In genomic region chr14:48200291-48200690, GRCm38 (mm10) we compare ENCODE assay signal across 22 mouse cellular contexts.
A peak's percentile ranks its signal among the peaks of the same experiment; 100 is the strongest.
DNase-seq lines count a peak whose midpoint lies in the region; ATAC-seq and TF ChIP-seq lines count a peak whose summit lies in the region.
"Had no signal": no experiment of that assay in that cellular context is flagged by ENCODE, and none has a peak within 500 bp of the region (broad histone marks: within the 10 kb centered on the region; RNA-seq: fewer than 3 reads in every experiment).

No protein-coding gene starts in this region.

- no peak overlapping the region for H3K4me2 ChIP-seq in heart, embryonic 12.5 days
- no peak overlapping the region for H3K4me2 ChIP-seq in lung, embryonic 14.5 days
- H3K4me2 ChIP-seq: embryonic facial prominence, embryonic 13.5 days; forebrain, embryonic 12.5 days; heart, embryonic 13.5 days; hindbrain, embryonic 14.5 days had no signal

- H3K79me3 ChIP-seq in C2C12 (ENCODE audit: low read depth), result no peaks in the 10 kb centered on the region

- peaks cover 18% of the 10 kb centered on the region; the same call in 1 of the 2 replicates for H3K27me3 ChIP-seq in heart, embryonic 12.5 days (replicated peaks)
- H3K27me3 ChIP-seq in lung, embryonic 14.5 days (ENCODE audit: insufficient read depth, low read length), result no peaks in the 10 kb centered on the region
- no peaks in the 10 kb centered on the region for H3K27me3 ChIP-seq in C2C12 (ENCODE audit: control insufficient read depth, insufficient read depth, insufficient read length)
- H3K27me3 ChIP-seq: CH12.LX; forebrain, embryonic 12.5 days; Patski had no signal

- intact Hi-C loops in left cerebral cortex, postnatal 36 days (cut with DNase I), result no loop called here

- no peak for ATAC-seq in heart, embryonic 12.5 days (ENCODE audit: insufficient number of reproducible peaks, low FRiP score)
- no peak for ATAC-seq in lung, embryonic 14.5 days (ENCODE audit: insufficient read depth)
- ATAC-seq: activated CD4-positive, CD25-positive, alpha-beta regulatory T cell, adult 4 months; forebrain, embryonic 16.5 days; Patski had no signal

- WGBS in heart, embryonic 12.5 days, result 67% methylated on average over 9 of the region's 9 CpGs
- 71% methylated on average over 9 of the region's 9 CpGs for WGBS in lung, embryonic 14.5 days

- peaks cover 39% of the 10 kb centered on the region for H3K4me1 ChIP-seq in heart, embryonic 12.5 days (replicated peaks)
- peaks cover 47% of the 10 kb centered on the region for H3K4me1 ChIP-seq in lung, embryonic 14.5 days (ENCODE audit: insufficient read depth)

- H3K36me3 ChIP-seq in heart, embryonic 12.5 days, result no peaks in the 10 kb centered on the region
- no peaks in the 10 kb centered on the region for H3K36me3 ChIP-seq in lung, embryonic 14.5 days (ENCODE audit: insufficient read depth)
- H3K36me3 ChIP-seq in C2C12 (ENCODE audit: control insufficient read depth, insufficient read depth), result no peaks in the 10 kb centered on the region
- H3K36me3 ChIP-seq: embryonic facial prominence, embryonic 13.5 days; forebrain, embryonic 12.5 days; heart, embryonic 13.5 days had no signal

- H3K27ac ChIP-seq in heart, embryonic 12.5 days (ENCODE audit: poor library complexity, severe bottlenecking), result no peak overlapping the region
- H3K27ac ChIP-seq in lung, embryonic 14.5 days (ENCODE audit: low read depth), result peak overlapping the region; percentile 37; the same call in 1 of the 2 replicates
- H3K27ac ChIP-seq: embryonic facial prominence, embryonic 13.5 days; forebrain, embryonic 12.5 days; heart, adult 2 months; heart, embryonic 13.5 days; hindbrain, embryonic 14.5 days had no signal

- no peak for TF ChIP-seq CTCF in lung, embryonic 14.5 days (IDR thresholded peaks at IDR 0.05; ENCODE audit: low read depth)
- TF ChIP-seq CTCF in C2C12 (IDR thresholded peaks at IDR 0.05; ENCODE audit: control insufficient read depth, insufficient read depth, insufficient read length), result peak; percentile 11

- DNase-seq in heart, adult 11 months, result peak; percentile 90
- no peak for DNase-seq in lung, embryonic 14.5 days
- no peak for DNase-seq in lung, postnatal 14 days
- DNase-seq in lung, postnatal 4 days, result peak; percentile 17 to 49
- DNase-seq in lung, postnatal 25 days (ENCODE audit: low spot score), result no peak
- no peak for DNase-seq in left cerebral cortex, postnatal 36 days (ENCODE audit: low spot score in 2 of 2)
- DNase-seq: adrenal gland, postnatal 14 days; cerebellum, adult 11-12 months; cerebellum, adult 9-10 months; cerebellum, postnatal 25 days; gastrocnemius, postnatal 10 days had no signal

- no peak overlapping the region for H3K4me3 ChIP-seq in heart, embryonic 12.5 days
- H3K4me3 ChIP-seq in lung, embryonic 14.5 days (ENCODE audit: low read depth, low read length), result no peak overlapping the region
- H3K4me3 ChIP-seq in C2C12 (ENCODE audit: insufficient read depth, poor library complexity, severe bottlenecking), result no peak overlapping the region
- H3K4me3 ChIP-seq: embryonic facial prominence, embryonic 13.5 days; forebrain, embryonic 12.5 days; heart, adult 2 months; heart, embryonic 13.5 days had no signal

- H3K9me3 ChIP-seq in heart, embryonic 12.5 days (replicated peaks), result no peaks in the 10 kb centered on the region
- H3K9me3 ChIP-seq in lung, embryonic 14.5 days (ENCODE audit: low read depth, low read length), result no peaks in the 10 kb centered on the region
- H3K9me3 ChIP-seq: embryonic facial prominence, embryonic 13.5 days; forebrain, embryonic 12.5 days; heart, embryonic 13.5 days had no signal

- no peak overlapping the region for H3K9ac ChIP-seq in heart, embryonic 12.5 days
- H3K9ac ChIP-seq in lung, embryonic 14.5 days, result no peak overlapping the region
- H3K9ac ChIP-seq: embryonic facial prominence, embryonic 13.5 days; forebrain, embryonic 12.5 days; heart, embryonic 13.5 days; hindbrain, embryonic 14.5 days had no signal

- H3K79me2 ChIP-seq in C2C12 (ENCODE audit: control insufficient read depth, insufficient read depth), result no peaks in the 10 kb centered on the region

- no peak overlapping the region for H3ac ChIP-seq in C2C12 (ENCODE audit: control insufficient read depth, insufficient read length, low read depth)

TF ChIP-seq in C2C12, 6 proteins besides CTCF, POLR2A, EP300 and RAD21:
- TF ChIP-seq MYOD1 (IDR thresholded peaks at IDR 0.05; ENCODE audit: control insufficient read depth, insufficient read length, low read depth) (no peak), FOSL1 (IDR thresholded peaks at IDR 0.05; ENCODE audit: insufficient read depth, low read length, poor library complexity, severe bottlenecking) (no peak)
TF ChIP-seq in C2C12: peak in this region for 0.

Comparison
In these comparisons a context has a peak if more than half of its experiments do, and no peak if none do; other contexts are left out.
1. DNase-seq: peak in heart, adult 11 months (single experiment) and lung, postnatal 4 days (2 of 2); none in lung, embryonic 14.5 days (single experiment), lung, postnatal 14 days (single experiment), lung, postnatal 25 days (single experiment) and left cerebral cortex, postnatal 36 days (0 of 2).